Mouse (Mus musculus): ENCODE measurements at regions not wholly inside any gene's neighbourhood (a gene's known extent, or its start where the extent isn't known, plus 50 kb on each side); places are given as distances from the start of the nearest gene placed in this dataset.

DNA sequence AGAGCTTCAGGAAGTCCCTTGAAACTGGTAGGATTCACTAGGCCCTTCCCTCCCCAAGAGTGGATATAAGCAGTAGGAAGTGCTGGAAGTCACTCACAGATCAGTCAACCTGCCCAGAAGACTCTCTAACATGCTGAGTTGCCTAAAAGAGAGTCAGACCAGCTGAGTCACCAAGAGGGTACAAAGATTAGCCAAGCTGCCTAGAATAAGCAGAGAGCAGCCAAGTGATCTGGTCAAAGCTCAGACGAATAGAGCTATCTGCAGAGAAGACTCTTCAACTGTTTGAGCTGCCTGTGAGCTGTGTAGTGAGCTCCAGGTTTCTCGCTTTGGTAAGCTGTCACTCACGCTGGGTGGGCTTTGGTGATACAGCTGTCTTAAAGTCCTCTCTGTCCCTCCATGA, 207.4 kb upstream of the Kdm8 start:
- Histone ChIP-seq H3K36me3 (ENCODE audit: insufficient read depth, low read length) (no peaks in the 10 kb centered on the region), H3K27me3 (ENCODE audit: insufficient read depth, low read length) (no peaks in the 10 kb centered on the region), H3K4me1 (replicated peaks; ENCODE audit: insufficient read depth, low read length) (no peaks in the 10 kb centered on the region), H3K27ac (no peak overlapping the region), H3K4me3 (replicated peaks; ENCODE audit: low read depth, low read length) (no peak overlapping the region), H3K4me2 (ENCODE audit: low read length) (no peak overlapping the region), H3K9me3 (replicated peaks; ENCODE audit: low read length) (no peaks in the 10 kb centered on the region), H3K9ac (ENCODE audit: low read depth, low read length) (no peak overlapping the region)
- DNase-seq (ENCODE audit: low spot score) (no peak), ATAC-seq (replicated peaks; ENCODE audit: low FRiP score, low read depth) (no peak)
- no peak for TF ChIP-seq CTCF (IDR thresholded peaks at IDR 0.05; ENCODE audit: low read depth)
- WGBS, result 83% methylated on average over 3 of the region's 3 CpGs

DNA sequence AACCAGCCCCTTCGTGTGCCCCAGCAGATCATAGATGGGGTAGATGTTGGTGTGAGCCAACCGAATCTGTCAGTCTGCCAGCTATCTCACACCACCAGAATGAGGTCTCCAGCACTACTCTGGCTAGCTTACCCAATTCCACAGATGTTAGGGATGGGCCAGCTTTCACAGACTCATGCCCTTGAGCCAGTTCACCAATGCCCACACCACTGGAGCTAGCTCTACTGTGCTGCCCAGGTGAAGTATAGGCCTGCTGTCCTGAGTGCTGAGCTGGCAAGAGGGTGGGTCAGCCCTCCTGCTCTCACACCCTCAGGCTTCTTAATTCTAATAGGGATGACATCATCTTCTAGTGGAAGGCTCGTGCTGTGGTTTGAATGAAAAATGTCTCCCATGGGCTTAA, 201.5 kb upstream of the Kdm8 start:
- H3K9ac ChIP-seq (ENCODE audit: low read depth, low read length), result no peak overlapping the region
- H3K27me3 ChIP-seq (ENCODE audit: insufficient read depth, low read length), result no peaks in the 10 kb centered on the region
- H3K4me2 ChIP-seq (ENCODE audit: low read length), result no peak overlapping the region
- ATAC-seq (replicated peaks; ENCODE audit: low FRiP score, low read depth) (no peak), DNase-seq (ENCODE audit: low spot score) (no peak)
- no peak overlapping the region for H3K27ac ChIP-seq
- no peak for TF ChIP-seq CTCF (IDR thresholded peaks at IDR 0.05; ENCODE audit: low read depth)
- H3K36me3 ChIP-seq (ENCODE audit: insufficient read depth, low read length), result no peaks in the 10 kb centered on the region
- no peaks in the 10 kb centered on the region for H3K9me3 ChIP-seq (replicated peaks; ENCODE audit: low read length)
- no peak overlapping the region for H3K4me3 ChIP-seq (replicated peaks; ENCODE audit: low read depth, low read length)
- WGBS, result 83% methylated on average over 3 of the region's 3 CpGs
- no peaks in the 10 kb centered on the region for H3K4me1 ChIP-seq (replicated peaks; ENCODE audit: insufficient read depth, low read length)

DNA sequence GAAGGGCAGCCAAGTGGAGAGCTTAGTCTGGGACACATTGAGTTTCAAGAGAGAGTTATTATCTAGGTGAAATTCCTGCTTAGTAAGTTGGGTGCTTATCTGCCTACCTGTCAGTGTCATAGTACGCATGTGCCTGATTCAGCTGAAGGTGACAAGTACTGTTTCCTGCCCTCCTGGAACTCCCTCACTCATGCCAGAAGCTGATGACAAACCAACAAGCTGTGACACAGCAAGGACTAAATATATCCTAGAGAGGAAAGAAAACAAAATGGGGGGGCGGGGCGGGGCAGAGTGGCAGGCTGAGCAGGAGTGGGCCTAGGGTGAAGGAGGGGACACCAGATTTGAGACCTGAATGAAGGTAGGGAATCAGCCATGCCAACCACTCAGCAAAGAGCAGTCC, 196.1 kb upstream of the Kdm8 start:
- H3K36me3 ChIP-seq (ENCODE audit: insufficient read depth, low read length), result no peaks in the 10 kb centered on the region
- ATAC-seq (replicated peaks; ENCODE audit: low FRiP score, low read depth) (no peak), DNase-seq (ENCODE audit: low spot score) (no peak)
- no peak overlapping the region for H3K9ac ChIP-seq (ENCODE audit: low read depth, low read length)
- no peak overlapping the region for H3K27ac ChIP-seq
- 88% methylated on average over 3 of the region's 3 CpGs for WGBS
- no peaks in the 10 kb centered on the region for H3K4me1 ChIP-seq (replicated peaks; ENCODE audit: insufficient read depth, low read length)
- H3K4me3 ChIP-seq (replicated peaks; ENCODE audit: low read depth, low read length), result no peak overlapping the region
- no peaks in the 10 kb centered on the region for H3K9me3 ChIP-seq (replicated peaks; ENCODE audit: low read length)
- no peaks in the 10 kb centered on the region for H3K27me3 ChIP-seq (ENCODE audit: insufficient read depth, low read length)
- H3K4me2 ChIP-seq (ENCODE audit: low read length), result no peak overlapping the region
- TF ChIP-seq CTCF (IDR thresholded peaks at IDR 0.05; ENCODE audit: low read depth), result no peak

DNA sequence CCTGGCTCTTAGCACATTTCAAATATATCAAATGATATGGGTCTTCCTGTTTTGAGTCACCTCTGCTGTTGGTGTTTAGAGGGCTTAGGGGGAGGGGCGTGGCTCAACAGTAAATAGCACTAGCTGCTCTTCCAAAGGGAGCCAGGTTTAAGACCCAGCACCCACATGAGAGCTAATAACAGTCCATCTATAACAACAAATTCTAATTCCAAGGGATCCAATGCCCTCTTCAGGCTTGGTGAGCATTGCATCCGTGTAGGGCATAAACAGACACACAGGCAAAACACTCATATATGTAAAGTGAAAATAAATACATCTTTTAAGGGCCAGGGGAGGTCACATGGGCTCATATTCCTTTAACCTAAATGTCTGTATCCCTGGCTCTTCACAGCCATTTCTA, 194.1 kb upstream of the Kdm8 start:
- no peak overlapping the region for H3K4me3 ChIP-seq (replicated peaks; ENCODE audit: low read depth, low read length)
- TF ChIP-seq CTCF (IDR thresholded peaks at IDR 0.05; ENCODE audit: low read depth), result no peak
- H3K27ac ChIP-seq, result no peak overlapping the region
- no peaks in the 10 kb centered on the region for H3K36me3 ChIP-seq (ENCODE audit: insufficient read depth, low read length)
- H3K4me2 ChIP-seq (ENCODE audit: low read length), result no peak overlapping the region
- no peaks in the 10 kb centered on the region for H3K9me3 ChIP-seq (replicated peaks; ENCODE audit: low read length)
- no peak for DNase-seq (ENCODE audit: low spot score)
- no peak overlapping the region for H3K9ac ChIP-seq (ENCODE audit: low read depth, low read length)
- no peaks in the 10 kb centered on the region for H3K27me3 ChIP-seq (ENCODE audit: insufficient read depth, low read length)
- WGBS, result 70% methylated on average over 2 of the region's 2 CpGs
- no peak for ATAC-seq (replicated peaks; ENCODE audit: low FRiP score, low read depth)
- H3K4me1 ChIP-seq (replicated peaks; ENCODE audit: insufficient read depth, low read length), result no peaks in the 10 kb centered on the region

DNA sequence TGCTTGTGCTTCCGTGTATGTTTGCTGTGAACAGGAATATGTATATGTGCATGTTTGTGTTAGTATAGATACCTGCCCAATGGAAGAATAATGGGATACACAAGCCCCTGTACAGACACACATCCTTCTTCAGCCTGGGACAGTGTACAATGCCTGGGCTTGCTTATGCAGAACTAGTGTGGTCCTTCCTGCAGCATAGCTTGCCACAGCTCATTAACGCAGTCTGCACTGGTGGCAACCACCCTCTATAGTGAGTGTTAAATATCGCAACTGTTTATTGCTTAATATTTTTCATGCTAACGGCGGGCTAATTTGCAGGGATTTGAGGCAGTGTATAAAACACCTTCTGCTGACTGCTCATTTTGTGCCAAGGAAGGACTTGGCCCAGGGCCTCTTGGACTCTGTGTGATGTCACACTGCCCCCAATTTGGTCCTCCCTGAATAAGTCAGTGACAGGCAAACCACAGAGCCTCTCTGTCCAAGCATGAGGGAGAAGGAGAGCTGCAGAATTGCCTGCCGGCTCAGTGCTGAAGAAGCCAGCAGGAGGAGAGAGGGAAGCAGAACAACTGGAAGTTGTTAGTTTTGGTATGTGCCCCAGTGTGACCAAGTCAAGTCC, 193.4 kb upstream of the Kdm8 start:
- Histone ChIP-seq H3K4me3 (replicated peaks; ENCODE audit: low read depth, low read length) (no peak overlapping the region), H3K9me3 (replicated peaks; ENCODE audit: low read length) (no peaks in the 10 kb centered on the region), H3K36me3 (ENCODE audit: insufficient read depth, low read length) (no peaks in the 10 kb centered on the region), H3K4me2 (ENCODE audit: low read length) (no peak overlapping the region), H3K27me3 (ENCODE audit: insufficient read depth, low read length) (no peaks in the 10 kb centered on the region), H3K4me1 (replicated peaks; ENCODE audit: insufficient read depth, low read length) (no peaks in the 10 kb centered on the region), H3K9ac (ENCODE audit: low read depth, low read length) (no peak overlapping the region), H3K27ac (no peak overlapping the region)
- no peak for TF ChIP-seq CTCF (IDR thresholded peaks at IDR 0.05; ENCODE audit: low read depth)
- no peak for DNase-seq (ENCODE audit: low spot score)
- ATAC-seq (replicated peaks; ENCODE audit: low FRiP score, low read depth), result no peak
- WGBS, result 61% methylated on average over 6 of the region's 6 CpGs

DNA sequence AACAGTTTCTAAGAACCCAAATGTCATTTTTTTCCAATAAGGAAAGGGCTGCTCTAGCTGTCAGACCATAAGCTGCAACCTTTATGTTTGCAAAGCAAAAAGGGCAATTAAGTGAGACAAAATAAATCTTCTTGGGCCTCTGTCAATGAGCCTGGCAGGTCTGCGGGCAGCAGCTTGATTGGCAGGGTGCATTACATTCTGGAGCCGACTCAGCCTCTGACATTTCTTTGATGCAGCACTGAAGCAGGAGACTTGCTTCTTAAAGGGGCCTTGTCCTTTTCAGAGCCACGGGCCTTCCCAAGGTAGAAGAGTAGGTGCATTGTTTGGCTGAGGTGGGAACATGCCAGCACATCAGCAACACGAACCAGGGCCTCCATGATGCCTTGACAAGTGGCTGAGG, 190.2 kb upstream of the Kdm8 start:
- H3K27me3 ChIP-seq (ENCODE audit: insufficient read depth, low read length), result no peaks in the 10 kb centered on the region
- no peak overlapping the region for H3K27ac ChIP-seq
- 26% methylated on average over 4 of the region's 4 CpGs for WGBS
- DNase-seq (ENCODE audit: low spot score), result no peak
- no peak for ATAC-seq (replicated peaks; ENCODE audit: low FRiP score, low read depth)
- no peak overlapping the region for H3K4me2 ChIP-seq (ENCODE audit: low read length)
- H3K4me3 ChIP-seq (replicated peaks; ENCODE audit: low read depth, low read length), result no peak overlapping the region
- H3K36me3 ChIP-seq (ENCODE audit: insufficient read depth, low read length), result no peaks in the 10 kb centered on the region
- H3K4me1 ChIP-seq (replicated peaks; ENCODE audit: insufficient read depth, low read length), result no peaks in the 10 kb centered on the region
- no peak for TF ChIP-seq CTCF (IDR thresholded peaks at IDR 0.05; ENCODE audit: low read depth)
- H3K9me3 ChIP-seq (replicated peaks; ENCODE audit: low read length), result no peaks in the 10 kb centered on the region
- H3K9ac ChIP-seq (ENCODE audit: low read depth, low read length), result no peak overlapping the region

DNA sequence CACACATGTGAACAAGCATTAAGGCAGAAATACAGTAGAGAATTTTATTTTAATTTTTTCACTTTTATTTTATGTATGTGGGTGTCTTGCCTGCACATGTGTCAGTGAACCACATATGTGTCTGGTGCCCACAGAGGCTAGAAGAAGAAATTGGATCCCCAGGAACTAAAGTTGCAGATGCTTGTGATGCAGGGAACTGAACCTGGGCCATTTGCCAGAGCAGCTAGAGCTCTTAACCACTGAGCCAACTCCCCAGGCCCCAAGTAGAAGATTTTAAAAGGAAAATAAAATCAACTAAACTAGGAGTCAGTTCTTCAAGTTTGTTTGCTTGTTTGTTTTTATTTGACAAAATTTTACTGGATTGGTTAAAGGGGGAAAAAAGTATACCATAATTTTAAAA, 185.5 kb upstream of the Kdm8 start:
- Histone ChIP-seq H3K4me2 (ENCODE audit: low read length) (no peak overlapping the region), H3K9me3 (replicated peaks; ENCODE audit: low read length) (no peaks in the 10 kb centered on the region), H3K27ac (no peak overlapping the region), H3K4me1 (replicated peaks; ENCODE audit: insufficient read depth, low read length) (no peaks in the 10 kb centered on the region), H3K4me3 (replicated peaks; ENCODE audit: low read depth, low read length) (no peak overlapping the region), H3K27me3 (ENCODE audit: insufficient read depth, low read length) (no peaks in the 10 kb centered on the region), H3K36me3 (ENCODE audit: insufficient read depth, low read length) (no peaks in the 10 kb centered on the region), H3K9ac (ENCODE audit: low read depth, low read length) (no peak overlapping the region)
- no peak for DNase-seq (ENCODE audit: low spot score)
- no peak for TF ChIP-seq CTCF (IDR thresholded peaks at IDR 0.05; ENCODE audit: low read depth)
- no peak for ATAC-seq (replicated peaks; ENCODE audit: low FRiP score, low read depth)
